8 mouse cellular contexts compared by ENCODE assay signal in genomic region chr2:84827283-84827920, GRCm38 (mm10). TPM values are rescaled to one million over a fixed set of nuclear protein-coding genes. Genes with fewer than 3 reads are reported as not detected.
DNase-seq lines count a peak whose midpoint lies in the region; ATAC-seq and TF ChIP-seq lines count a peak whose summit lies in the region.

No protein-coding gene starts in this region.

- H3K9me3 ChIP-seq in embryonic facial prominence, embryonic 10.5 days: no peaks in the 10 kb centered on the region
- no peaks in the 10 kb centered on the region for H3K9me3 ChIP-seq in hindbrain, embryonic 12.5 days (replicated peaks)

- peaks cover 29% of the 10 kb centered on the region for H3K36me3 ChIP-seq in embryonic facial prominence, embryonic 10.5 days (replicated peaks)
- H3K36me3 ChIP-seq in hindbrain, embryonic 12.5 days: peaks cover 11% of the 10 kb centered on the region; the same call in 1 of the 2 replicates
- peaks cover 3% of the 10 kb centered on the region; the same call in 1 of the 2 replicates for H3K36me3 ChIP-seq in liver, adult 2 months (ENCODE audit: control insufficient read depth, insufficient read depth, low read length)

- TF ChIP-seq POLR2A in liver, adult 2 months (IDR thresholded peaks at IDR 0.05; ENCODE audit: extremely low read depth, insufficient read depth, low read length): 0 out of 2 replicates have a peak, but pooled peaks have one; percentile 41

- peak overlapping the region; percentile 99 for H3K4me2 ChIP-seq in hindbrain, embryonic 12.5 days (replicated peaks)

- no peaks in the 10 kb centered on the region for H3K79me2 ChIP-seq in liver, adult 2 months (ENCODE audit: control insufficient read depth, insufficient read depth, low read length)

- peak overlapping the region; percentile 80 for H3K9ac ChIP-seq in hindbrain, embryonic 12.5 days
- H3K9ac ChIP-seq in liver, adult 2 months (ENCODE audit: low read depth, low read length): peak overlapping the region; percentile 80

- H3K27me3 ChIP-seq in embryonic facial prominence, embryonic 10.5 days (replicated peaks; ENCODE audit: low read depth, poor library complexity, severe bottlenecking): no peaks in the 10 kb centered on the region
- no peaks in the 10 kb centered on the region for H3K27me3 ChIP-seq in hindbrain, embryonic 12.5 days
- H3K27me3 ChIP-seq in liver, adult 2 months (ENCODE audit: control insufficient read depth, insufficient read depth, low read length): no peaks in the 10 kb centered on the region

- peak overlapping the region; percentile 93 for H3K4me3 ChIP-seq in embryonic facial prominence, embryonic 10.5 days
- H3K4me3 ChIP-seq in hindbrain, embryonic 12.5 days: peak overlapping the region; percentile 74
- H3K4me3 ChIP-seq in liver, adult 2 months (ENCODE audit: insufficient read depth, low read depth, low read length): peak overlapping the region; percentile 90

- peak; percentile 52 for DNase-seq in adrenal gland, adult 2 months
- DNase-seq in adrenal gland, postnatal 4 days (ENCODE audit: low spot score in 2 of 2): no peak
- DNase-seq in MEL-GATA-1-ER (ENCODE audit: extremely low read depth, low read depth): peak; percentile 50
- peak; percentile 37 for DNase-seq in embryonic facial prominence, embryonic 10.5 days (ENCODE audit: low spot score)
- DNase-seq in liver, adult 2 months (ENCODE audit: extremely low read depth, low read depth, low spot score): peak; percentile 84
- peak; percentile 56 to 74 for DNase-seq in spleen, postnatal 10 days (ENCODE audit: low spot score in 2 of 2)
- no peak for DNase-seq in right cerebral cortex, postnatal 36 days (ENCODE audit: low spot score in 2 of 2)

- peak; percentile 53 for ATAC-seq in hindbrain, embryonic 12.5 days (ENCODE audit: low FRiP score)

- H3K27ac ChIP-seq in embryonic facial prominence, embryonic 10.5 days (replicated peaks): peak overlapping the region; percentile 80
- H3K27ac ChIP-seq in hindbrain, embryonic 12.5 days: no peak overlapping the region
- H3K27ac ChIP-seq in liver, adult 2 months (replicated peaks; ENCODE audit: insufficient read depth, low read depth, low read length): peak overlapping the region; percentile 91

- no peak for TF ChIP-seq CTCF in liver, adult 2 months (IDR thresholded peaks at IDR 0.05; ENCODE audit: low read depth, low read length)

- peaks cover 31% of the 10 kb centered on the region for H3K4me1 ChIP-seq in embryonic facial prominence, embryonic 10.5 days
- H3K4me1 ChIP-seq in hindbrain, embryonic 12.5 days: peaks cover 13% of the 10 kb centered on the region
- H3K4me1 ChIP-seq in liver, adult 2 months (ENCODE audit: control insufficient read depth, insufficient read depth, low read length): peaks cover 7% of the 10 kb centered on the region; the same call in 1 of the 2 replicates

- WGBS in embryonic facial prominence, embryonic 10.5 days: under 1% methylated on average over 29 of the region's 29 CpGs
- under 1% methylated on average over 29 of the region's 29 CpGs for WGBS in hindbrain, embryonic 12.5 days
- WGBS in liver, adult 2 months: under 1% methylated on average over 29 of the region's 29 CpGs

RNA-seq across cellular contexts. Expression of gene Timm10, which starts 0.6 kb away (rescaled TPM):
- 10 to 100 TPM; 38.5 to 59.6 TPM for total RNA-seq in adrenal gland, adult 2 months (2021)
- polyA plus RNA-seq in adrenal gland, adult 2 months (2012; rRNA removed): 17.0 and 19.2 TPM in 2 replicates
- 10 to 100 TPM; 40.5 to 43.7 TPM for total RNA-seq in adrenal gland, postnatal 4 days (2021)
- polyA plus RNA-seq in embryonic facial prominence, embryonic 10.5 days (2016; fragmentation: Nextera tagmentation; extraction: Ambion mirVana): 64.9 and 65.8 TPM in 2 replicates
- polyA plus RNA-seq in hindbrain, embryonic 12.5 days (2016; fragmentation: Nextera tagmentation; extraction: Ambion mirVana): 35.0 and 35.8 TPM in 2 replicates
- total RNA-seq in liver, adult 2 months (2014; rRNA removed): 36.1 and 36.4 TPM in 2 replicates
- polyA plus RNA-seq in liver, adult 2 months (2012; rRNA removed): 45.8 and 52.2 TPM in 2 replicates

RNA-seq across cellular contexts. Expression of gene Smtnl1, which starts 5.0 kb away (rescaled TPM):
- total RNA-seq in adrenal gland, adult 2 months (2021): not detected
- not detected in 2 replicates for polyA plus RNA-seq in adrenal gland, adult 2 months (2012; rRNA removed)
- 1 to 10 TPM; 1.8 to 3.9 TPM for total RNA-seq in adrenal gland, postnatal 4 days (2021)
- polyA plus RNA-seq in embryonic facial prominence, embryonic 10.5 days (2016; fragmentation: Nextera tagmentation; extraction: Ambion mirVana): 0.21 and 0.27 TPM in 2 replicates
- 0.13 TPM in 1 of 2 replicates, not detected in the other for polyA plus RNA-seq in hindbrain, embryonic 12.5 days (2016; fragmentation: Nextera tagmentation; extraction: Ambion mirVana)
- total RNA-seq in liver, adult 2 months (2014; rRNA removed): 0.18 TPM in 1 of 2 replicates, not detected in the other
- polyA plus RNA-seq in liver, adult 2 months (2012; rRNA removed): not detected in 2 replicates

RNA-seq across cellular contexts. Expression of gene Slc43a1, which starts 11.2 kb away (rescaled TPM):
- total RNA-seq in adrenal gland, adult 2 months (2021): 10 to 100 TPM in 1 of 2 experiments, 1 to 10 TPM in 1; 4.4 to 12.7 TPM
- polyA plus RNA-seq in adrenal gland, adult 2 months (2012; rRNA removed): 10.1 and 14.3 TPM in 2 replicates
- total RNA-seq in adrenal gland, postnatal 4 days (2021): 10 to 100 TPM in 1 of 2 experiments, 1 to 10 TPM in 1; 8.8 to 11.1 TPM
- polyA plus RNA-seq in embryonic facial prominence, embryonic 10.5 days (2016; fragmentation: Nextera tagmentation; extraction: Ambion mirVana): 30.4 and 35.4 TPM in 2 replicates
- polyA plus RNA-seq in hindbrain, embryonic 12.5 days (2016; fragmentation: Nextera tagmentation; extraction: Ambion mirVana): 9.1 and 12.0 TPM in 2 replicates
- total RNA-seq in liver, adult 2 months (2014; rRNA removed): 7.2 and 10.0 TPM in 2 replicates
- 8.9 and 12.1 TPM in 2 replicates for polyA plus RNA-seq in liver, adult 2 months (2012; rRNA removed)

RNA-seq across cellular contexts. Expression of gene Ube2l6, which starts 28.8 kb away (rescaled TPM):
- total RNA-seq in adrenal gland, adult 2 months (2021): 10 to 100 TPM; 15.7 to 18.8 TPM
- polyA plus RNA-seq in adrenal gland, adult 2 months (2012; rRNA removed): 13.8 and 15.1 TPM in 2 replicates
- total RNA-seq in adrenal gland, postnatal 4 days (2021): 10 to 100 TPM; 31.1 to 35.4 TPM
- 22.7 and 25.8 TPM in 2 replicates for polyA plus RNA-seq in embryonic facial prominence, embryonic 10.5 days (2016; fragmentation: Nextera tagmentation; extraction: Ambion mirVana)
- polyA plus RNA-seq in hindbrain, embryonic 12.5 days (2016; fragmentation: Nextera tagmentation; extraction: Ambion mirVana): 32.9 and 34.0 TPM in 2 replicates
- total RNA-seq in liver, adult 2 months (2014; rRNA removed): 42.4 and 44.3 TPM in 2 replicates
- 99.8 and 106 TPM in 2 replicates for polyA plus RNA-seq in liver, adult 2 months (2012; rRNA removed)

RNA-seq across cellular contexts. Expression of gene Serping1, which starts 52.2 kb away (rescaled TPM):
- total RNA-seq in adrenal gland, adult 2 months (2021): 100 to 1,000 TPM in 1 of 2 experiments, 10 to 100 TPM in 1; 91.2 to 127 TPM
- 129 and 154 TPM in 2 replicates for polyA plus RNA-seq in adrenal gland, adult 2 months (2012; rRNA removed)
- 10 to 100 TPM; 64.5 to 76.4 TPM for total RNA-seq in adrenal gland, postnatal 4 days (2021)
- polyA plus RNA-seq in embryonic facial prominence, embryonic 10.5 days (2016; fragmentation: Nextera tagmentation; extraction: Ambion mirVana): 16.6 and 18.7 TPM in 2 replicates
- polyA plus RNA-seq in hindbrain, embryonic 12.5 days (2016; fragmentation: Nextera tagmentation; extraction: Ambion mirVana): 35.4 and 43.2 TPM in 2 replicates
- total RNA-seq in liver, adult 2 months (2014; rRNA removed): 298 and 437 TPM in 2 replicates
- polyA plus RNA-seq in liver, adult 2 months (2012; rRNA removed): 979 and 1,033 TPM in 2 replicates

Comparison
In these comparisons a context has a peak if more than half of its experiments do, and no peak if none do; other contexts are left out.
1. DNase-seq: peak in adrenal gland, adult 2 months (single experiment), MEL-GATA-1-ER (single experiment), embryonic facial prominence, embryonic 10.5 days (single experiment), liver, adult 2 months (single experiment) and spleen, postnatal 10 days (2 of 2); none in adrenal gland, postnatal 4 days (0 of 2) and right cerebral cortex, postnatal 36 days (0 of 2).
2. Peak in every context shown above with its lines, with median percentiles within 50 percentile points of each other: H3K4me3 ChIP-seq.